Mouse (Mus musculus) adrenal gland, postnatal 14 days (tissue): Measurements from ENCODE around the gene Id3. TPM values are rescaled to one million over a fixed set of nuclear protein-coding genes. Genes with fewer than 3 reads are reported as not detected.
"Not testable (repeated sequence)": the region's sequence is repeated elsewhere in the genome, so short reads cannot be mapped to it uniquely, and the experiment has no call there.

ENCODE experiments used
- DNase-seq: peaks from one replicate; pipeline ENCODE4 v3.0.0; 2021; ENCODE audit warnings: mixed read lengths
- long read RNA-seq, 2 experiments: library from polyadenylated mRNA; stranded (forward); transcript quantifications; one replicate each; pipeline ENCODE4 v2.0.0; 2021
- total RNA-seq: library from RNA; stranded (reverse); gene quantifications from 2 replicates; pipeline ENCODE4 v1.2.3, GENCODE M21; 2021

Id3 gene
- 91.3 and 98.0 TPM in 2 replicates for total RNA-seq
- long read RNA-seq, experiment 1, transcript Id3-201 (3 exons, 1,278 nt), result major isoform, 169 of 184 reads
- long read RNA-seq, experiment 1, transcript Id3-203 (2 exons, 738 nt), result minor isoform, 6 of 184 reads
- long read RNA-seq, experiment 1, partial matches to known transcripts, result 2 of 184 reads
- long read RNA-seq, experiment 1, other reads (novel, unspliced or antisense), result 7 of 184 reads
- long read RNA-seq, experiment 2, transcript Id3-203 (2 exons, 738 nt), result minor isoform, 6 of 177 reads
- long read RNA-seq, experiment 2, transcript Id3-201 (3 exons, 1,278 nt), result major isoform, 158 of 177 reads
- long read RNA-seq, experiment 2, partial matches to known transcripts, result 1 of 177 reads
- long read RNA-seq, experiment 2, other reads (novel, unspliced or antisense), result 12 of 177 reads

- DNase-seq, result peak; percentile 98
Observed at GRCm38 (mm10) chr4:136143193-136143976, at the start of gene Id3. TSS of gene Id3 (plus strand) at chr4:136143497.

GRCm38 (mm10) chr4:136094519-136095219 lies 48.6 kb upstream of the Id3 start:
- peak; percentile 56 for DNase-seq

GRCm38 (mm10) chr4:136095490-136096105 lies 47.7 kb upstream of the Id3 start:
- no peak for DNase-seq

DNA sequence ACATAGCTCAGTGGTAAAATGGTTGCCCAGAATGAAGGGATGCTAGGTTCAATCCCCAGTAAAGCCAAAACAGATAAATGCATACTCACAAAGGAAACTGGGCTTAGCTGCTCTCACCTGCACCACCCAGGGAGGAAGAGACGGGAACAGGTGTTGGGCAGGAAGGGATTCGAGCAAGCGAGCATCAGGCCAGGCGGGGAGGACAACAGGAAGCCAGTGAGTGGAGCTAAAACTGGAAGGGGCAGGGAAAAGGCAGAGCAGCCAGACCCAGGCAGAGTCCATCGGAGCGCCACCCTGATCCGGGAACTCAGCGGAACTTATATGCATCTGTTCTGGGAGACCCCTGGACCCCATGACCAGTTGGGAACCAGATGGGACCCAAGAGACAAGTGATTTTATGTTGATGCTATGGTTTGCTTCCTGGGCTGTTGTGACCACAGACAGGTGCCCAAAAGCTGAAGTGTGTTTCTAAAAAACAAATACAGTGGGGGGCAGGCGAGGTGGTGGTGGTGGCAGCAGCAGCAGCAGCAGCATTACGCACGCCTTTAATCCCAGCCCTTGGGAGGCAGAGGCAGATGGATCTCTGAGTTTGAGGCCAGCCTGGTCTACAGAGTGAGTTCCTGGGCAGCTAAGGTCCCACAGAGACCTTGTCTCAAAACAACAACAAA lies 46.7 kb upstream of the Id3 start:
- no peak for DNase-seq

DNA sequence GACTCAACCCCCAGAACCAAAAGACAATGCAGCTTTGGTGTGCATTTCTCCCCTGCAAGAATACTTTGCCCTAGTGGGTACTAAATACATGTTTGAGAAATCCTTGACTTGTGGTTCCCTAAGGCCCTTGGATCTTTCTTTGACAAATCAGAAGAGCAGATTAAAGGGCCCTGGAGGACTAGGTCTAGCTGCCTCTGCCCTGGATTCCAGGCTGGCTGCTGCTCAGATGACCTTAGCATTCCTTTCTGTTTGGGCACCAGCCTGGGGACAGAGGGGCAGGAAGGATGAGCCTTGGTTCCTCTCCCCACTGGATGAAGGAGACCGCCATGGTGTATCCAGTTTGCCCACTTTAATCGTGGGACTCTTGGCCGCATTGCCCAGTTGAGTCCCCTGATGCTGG lies 44.9 kb upstream of the Id3 start:
- DNase-seq, result peak; percentile 71

DNA sequence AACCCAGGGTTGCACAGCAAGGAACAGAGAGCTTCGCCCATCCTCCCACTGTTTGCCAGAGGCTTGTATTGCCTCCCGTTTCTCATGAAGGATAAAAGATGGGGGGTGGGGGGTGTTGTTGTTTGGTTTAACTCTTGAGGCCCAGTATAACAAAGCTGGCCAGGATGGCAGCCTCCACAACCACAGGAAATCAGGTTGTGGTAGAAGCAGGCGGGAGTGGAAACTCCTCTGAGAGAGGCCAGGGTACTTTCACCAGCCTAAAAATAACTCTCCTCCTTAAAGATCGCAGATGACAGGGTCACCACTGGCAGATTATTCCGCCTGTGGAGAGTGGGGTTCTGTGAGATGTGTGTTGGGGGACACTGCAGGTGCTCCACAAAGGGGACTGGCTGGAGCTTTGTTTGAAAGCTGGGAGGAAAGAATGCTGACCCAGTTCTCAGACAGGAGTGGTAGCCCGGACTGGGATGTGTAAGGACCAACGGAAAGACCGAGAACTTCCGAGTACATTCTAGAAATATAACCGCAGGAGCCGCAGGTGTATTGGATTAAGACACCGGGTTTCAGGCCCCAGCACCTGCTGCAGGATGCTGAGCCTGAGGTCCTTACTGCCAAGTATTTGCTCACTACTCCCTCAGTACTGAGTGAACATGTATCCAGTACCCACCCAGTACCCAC lies 42.8 kb upstream of the Id3 start:
- no peak for DNase-seq

GRCm38 (mm10) chr4:136101753-136102152 lies 41.5 kb upstream of the Id3 start:
- DNase-seq, result not testable (repeated sequence)

GRCm38 (mm10) chr4:136104590-136105337 lies 38.5 kb upstream of the Id3 start:
- peak; percentile 67 for DNase-seq

GRCm38 (mm10) chr4:136106880-136107301 lies 36.4 kb upstream of the Id3 start:
- DNase-seq, result no peak

DNA sequence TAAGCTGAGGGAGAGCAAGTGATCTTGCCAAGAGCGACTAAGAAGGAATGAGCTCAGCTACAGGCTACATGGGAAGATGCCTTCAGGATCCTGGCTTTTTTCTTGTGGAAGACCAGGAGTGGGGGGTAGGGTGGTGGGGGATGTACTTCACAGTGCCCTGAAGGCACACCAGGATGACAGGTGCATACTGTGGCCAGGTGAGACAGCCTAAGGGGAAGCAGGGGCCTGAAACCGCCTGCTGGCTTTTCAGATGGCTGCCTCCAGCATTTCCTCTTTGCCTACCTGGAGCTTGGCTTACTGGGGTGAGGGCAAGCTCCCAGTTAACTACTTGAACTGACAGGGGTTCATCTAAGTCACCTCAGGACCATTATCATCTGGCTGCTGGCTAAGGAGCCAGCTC lies 34.1 kb upstream of the Id3 start:
- no peak for DNase-seq

GRCm38 (mm10) chr4:136109941-136110900 lies 33.1 kb upstream of the Id3 start:
- DNase-seq, result peak; percentile 88

DNA sequence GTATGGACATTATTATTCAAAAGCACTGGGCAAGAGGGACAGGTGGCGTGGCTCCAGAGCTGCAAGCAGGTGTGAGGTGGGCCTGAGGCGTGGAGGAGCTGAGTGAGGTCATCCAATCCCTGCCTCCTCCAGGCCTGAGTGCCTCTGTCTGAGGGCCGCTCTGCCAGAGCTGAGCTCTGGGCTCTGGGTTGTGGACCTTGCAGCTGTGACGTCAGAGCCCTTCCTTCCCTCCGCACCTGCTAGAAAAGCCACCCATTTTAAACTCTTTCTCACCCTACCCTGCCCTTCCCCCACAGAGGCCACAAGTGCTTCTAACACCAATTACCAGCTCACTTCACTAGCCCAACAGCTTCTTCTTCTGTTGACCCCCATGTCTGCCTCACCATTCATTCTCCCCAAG lies 31.0 kb upstream of the Id3 start:
- no peak for DNase-seq

DNA sequence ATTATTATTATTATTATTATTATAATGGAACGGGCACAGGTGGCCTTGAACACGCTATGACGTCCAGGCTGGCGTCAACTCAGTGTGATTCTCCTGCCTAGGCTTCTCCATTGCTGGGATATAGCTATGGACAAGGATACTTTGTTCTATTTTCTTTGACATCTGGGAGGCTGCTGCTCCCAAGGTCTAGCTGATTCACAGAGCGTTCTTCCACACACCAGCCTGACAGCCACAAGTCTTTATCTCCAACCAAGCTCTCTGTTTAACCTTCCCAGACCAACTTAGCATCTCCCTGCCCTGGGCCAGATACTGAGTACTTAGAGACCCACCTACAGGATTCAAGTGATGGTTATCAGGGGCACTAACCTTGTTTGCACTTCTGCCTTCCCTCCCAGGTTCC lies 28.6 kb upstream of the Id3 start:
- DNase-seq, result peak; percentile 42

DNA sequence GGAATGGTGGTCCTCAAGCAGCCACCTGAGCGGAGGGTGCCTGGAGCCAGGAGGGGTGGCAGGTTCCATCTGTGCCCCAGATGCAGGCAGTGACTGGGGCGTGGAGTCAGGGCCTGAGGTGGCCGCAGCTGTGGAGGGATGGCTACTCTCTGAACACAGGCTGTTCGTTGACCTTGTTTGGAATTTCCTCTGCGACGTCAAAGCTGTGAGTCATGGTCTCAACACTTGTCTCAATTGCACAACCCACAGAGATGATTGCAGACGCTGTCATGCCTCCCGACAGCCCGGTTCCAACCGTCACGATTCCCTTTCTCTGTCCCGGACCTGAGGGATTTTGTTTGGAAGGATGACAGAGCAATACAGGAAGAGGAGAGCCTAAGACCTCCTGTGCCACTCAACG lies 26.3 kb upstream of the Id3 start:
- peak; percentile 86 for DNase-seq

DNA sequence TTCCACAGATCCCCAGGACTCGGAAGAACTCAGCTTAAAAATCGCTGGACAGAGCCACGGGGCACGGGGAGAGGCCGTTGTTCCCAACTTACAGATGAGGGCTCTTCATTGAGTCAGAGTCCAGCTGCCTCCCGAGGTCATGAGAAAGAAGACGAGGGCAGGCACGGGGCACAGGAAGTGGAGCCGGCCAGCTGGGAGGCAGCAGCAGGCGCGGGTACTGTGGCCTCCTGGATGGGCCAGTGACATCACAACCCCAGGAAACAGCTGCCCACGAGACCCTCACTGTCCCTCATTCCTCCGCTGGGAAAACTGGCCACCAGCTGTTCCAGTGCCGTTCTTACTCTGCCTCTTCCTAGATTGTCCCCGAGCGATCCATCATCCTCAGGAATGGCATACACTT lies 23.3 kb upstream of the Id3 start:
- peak; percentile 63 for DNase-seq

GRCm38 (mm10) chr4:136121158-136121557 lies 22.1 kb upstream of the Id3 start:
- DNase-seq, result no peak

DNA sequence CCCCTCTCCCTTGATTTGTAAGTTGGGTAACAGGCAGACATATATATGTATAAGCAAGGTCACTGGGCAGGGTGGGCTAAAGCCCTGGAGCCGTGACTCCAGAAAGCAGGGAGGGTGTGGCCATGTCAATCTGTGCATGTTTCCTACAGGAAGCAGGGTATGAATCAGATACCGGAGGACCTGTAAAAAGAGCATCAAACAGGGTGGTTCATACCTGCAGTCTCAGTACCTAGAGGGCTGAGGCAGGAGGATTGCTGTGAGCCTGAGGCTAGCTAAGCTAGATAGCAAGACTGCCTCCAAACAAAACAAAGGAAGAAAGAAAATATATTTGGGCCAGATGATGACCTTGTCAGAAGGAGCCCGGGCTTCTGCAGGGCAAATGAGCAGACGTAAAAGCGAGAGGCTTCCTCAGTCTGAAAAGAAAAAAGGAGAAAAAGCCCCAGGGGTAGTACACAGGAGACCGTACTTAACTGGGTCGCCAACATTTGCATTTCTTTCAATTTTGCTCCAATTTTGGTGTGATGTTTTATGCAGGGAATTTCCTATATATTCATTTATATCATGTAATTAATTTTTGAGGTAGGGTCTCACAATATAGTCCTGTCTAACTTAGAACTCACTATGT lies 21.3 kb upstream of the Id3 start:
- no peak for DNase-seq

DNA sequence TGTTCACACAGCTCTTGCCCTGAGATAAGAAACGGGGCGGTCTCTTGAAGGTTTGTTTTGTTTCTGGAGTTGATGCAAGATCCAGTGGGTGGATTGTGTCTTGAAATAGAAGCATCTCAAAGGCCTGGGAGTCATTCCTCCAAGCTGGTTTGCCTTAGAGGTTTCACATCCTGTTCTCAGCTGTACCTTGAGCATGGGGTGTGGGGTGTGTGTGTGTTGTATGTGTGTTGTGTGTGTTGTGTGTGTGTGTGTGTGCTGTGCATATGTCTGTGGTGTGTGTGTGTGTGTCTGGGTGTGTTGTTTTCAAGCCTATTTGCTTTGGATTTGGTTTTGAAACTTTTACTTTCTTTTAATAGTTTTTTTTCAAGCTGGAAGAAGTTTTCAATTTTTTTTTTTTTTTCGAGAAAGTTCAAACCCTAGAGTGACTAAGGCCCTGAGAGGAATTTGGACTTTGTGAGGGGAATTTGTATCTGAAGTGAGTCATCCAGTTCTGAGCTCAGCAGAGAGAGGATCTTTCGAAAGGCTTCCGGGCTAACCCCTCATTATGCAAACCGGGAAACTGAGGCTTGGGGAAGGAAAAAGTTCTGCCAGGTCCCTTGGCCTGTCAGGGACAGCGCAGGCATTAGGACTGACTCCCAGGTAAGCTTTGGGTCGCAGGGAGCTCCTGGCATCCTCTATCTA lies 20.0 kb upstream of the Id3 start:
- peak; percentile 29 for DNase-seq
